Mouse (Mus musculus): ENCODE measurements around the gene Stat5b. TPM values are rescaled to one million over a fixed set of nuclear protein-coding genes. Genes with fewer than 3 reads are reported as not detected.

Stat5b gene
- polyA plus RNA-seq, 2 experiments = 22.1 to 24.4 TPM

DNA sequence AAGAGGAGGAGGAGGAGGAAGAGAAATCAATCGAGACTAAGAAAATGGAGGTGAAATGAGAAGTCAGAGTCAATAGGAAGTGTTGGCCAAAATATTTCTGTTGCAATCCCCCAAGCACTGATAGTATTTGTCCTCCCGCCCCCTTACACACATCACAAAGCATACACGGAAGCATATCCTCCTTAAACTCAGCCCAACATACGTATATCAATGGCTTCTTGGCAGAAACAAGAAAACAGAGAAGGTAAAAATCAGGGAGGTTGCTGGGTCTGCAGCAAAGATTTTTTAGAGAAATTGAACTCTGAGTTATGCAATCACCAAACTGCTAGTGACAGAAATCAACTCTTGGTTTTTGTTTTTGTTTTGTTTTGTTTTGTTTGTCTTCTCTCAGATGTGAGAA is 2.4 kb downstream of the Stat5b start:
- H3K27ac ChIP-seq (replicated peaks; ENCODE audit: low read depth, low read length) = no peak overlapping the region
- no peaks in the 10 kb centered on the region for H3K36me3 ChIP-seq (ENCODE audit: control insufficient read depth, insufficient read depth, low read length)
- H3K4me1 ChIP-seq (ENCODE audit: control insufficient read depth, insufficient read depth, low read length) = 0 out of 2 replicates have a peak, but pooled peaks cover 10% of the 10 kb centered on the region
- H3K9me3 ChIP-seq (ENCODE audit: control insufficient read depth, low read length) = no peaks in the 10 kb centered on the region
- no peak overlapping the region for H3K4me3 ChIP-seq (replicated peaks; ENCODE audit: low read length)
- no peak overlapping the region for H3K4me2 ChIP-seq (replicated peaks; ENCODE audit: low read depth, low read length, severe bottlenecking)
- no peaks in the 10 kb centered on the region for H3K27me3 ChIP-seq (ENCODE audit: control insufficient read depth, insufficient read depth, low read length)
- H3K9ac ChIP-seq (ENCODE audit: low read depth, low read length, severe bottlenecking) = no peak overlapping the region
- ATAC-seq (ENCODE audit: low FRiP score, low read depth) (no peak), DNase-seq (ENCODE audit: low spot score) (no peak)
- WGBS = 75% methylated on average over 4 of the region's 4 CpGs
- no peak for TF ChIP-seq POLR2A (IDR thresholded peaks at IDR 0.05; ENCODE audit: borderline replicate concordance, extremely low read depth, insufficient read depth, insufficient read length)

DNA sequence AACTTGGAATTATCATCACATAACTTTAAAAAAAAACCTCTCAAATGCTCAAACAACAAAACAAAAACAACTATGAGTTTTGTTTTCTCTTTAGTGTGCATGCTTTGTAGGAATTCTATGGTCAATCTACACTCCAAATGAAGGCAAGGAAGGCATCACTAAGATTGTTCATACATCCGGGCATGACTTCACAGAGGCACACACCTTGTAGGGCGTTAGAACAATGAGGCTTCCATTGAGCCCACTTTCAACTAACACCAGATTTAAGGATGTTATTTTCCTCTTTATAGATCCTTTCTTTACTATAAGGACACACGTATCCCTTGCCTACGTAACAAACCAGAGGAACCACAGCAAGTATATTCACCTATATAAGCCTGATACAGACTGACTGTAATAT is 3.0 kb downstream of the Stat5b start:
- 0 out of 2 replicates have a peak, but pooled peaks cover 10% of the 10 kb centered on the region for H3K4me1 ChIP-seq (ENCODE audit: control insufficient read depth, insufficient read depth, low read length)
- no peak overlapping the region for H3K4me3 ChIP-seq (replicated peaks; ENCODE audit: low read length)
- no peak overlapping the region for H3K9ac ChIP-seq (ENCODE audit: low read depth, low read length, severe bottlenecking)
- no peak overlapping the region for H3K27ac ChIP-seq (replicated peaks; ENCODE audit: low read depth, low read length)
- H3K9me3 ChIP-seq (ENCODE audit: control insufficient read depth, low read length) = no peaks in the 10 kb centered on the region
- ATAC-seq (ENCODE audit: low FRiP score, low read depth) (no peak), DNase-seq (ENCODE audit: low spot score) (no peak)
- WGBS = 90% methylated on average over 4 of the region's 4 CpGs
- no peaks in the 10 kb centered on the region for H3K36me3 ChIP-seq (ENCODE audit: control insufficient read depth, insufficient read depth, low read length)
- no peak overlapping the region for H3K4me2 ChIP-seq (replicated peaks; ENCODE audit: low read depth, low read length, severe bottlenecking)
- H3K27me3 ChIP-seq (ENCODE audit: control insufficient read depth, insufficient read depth, low read length) = no peaks in the 10 kb centered on the region
- TF ChIP-seq POLR2A (IDR thresholded peaks at IDR 0.05; ENCODE audit: borderline replicate concordance, extremely low read depth, insufficient read depth, insufficient read length) = no peak

DNA sequence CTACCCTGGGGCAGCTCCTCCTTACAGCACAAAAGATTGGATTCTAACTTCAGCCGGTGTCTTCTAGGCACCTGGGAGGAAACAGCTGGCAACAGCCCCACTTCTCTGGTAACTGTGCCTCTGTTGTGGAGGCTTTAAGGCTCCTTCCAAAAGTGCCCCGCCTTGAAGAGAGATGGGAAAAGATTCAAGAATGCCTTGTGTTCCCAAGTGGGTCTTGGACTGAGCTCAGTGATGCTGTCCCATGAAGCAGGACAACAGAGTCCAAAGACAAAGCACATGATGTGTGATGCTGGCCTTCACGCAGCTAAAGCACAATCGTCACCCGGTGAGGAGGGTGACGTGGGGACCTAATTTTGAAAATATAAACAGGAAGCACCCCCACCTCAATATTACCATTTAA is 4.7 kb downstream of the Stat5b start:
- H3K27ac ChIP-seq (replicated peaks; ENCODE audit: low read depth, low read length) = no peak overlapping the region
- no peak for TF ChIP-seq POLR2A (IDR thresholded peaks at IDR 0.05; ENCODE audit: borderline replicate concordance, extremely low read depth, insufficient read depth, insufficient read length)

DNA sequence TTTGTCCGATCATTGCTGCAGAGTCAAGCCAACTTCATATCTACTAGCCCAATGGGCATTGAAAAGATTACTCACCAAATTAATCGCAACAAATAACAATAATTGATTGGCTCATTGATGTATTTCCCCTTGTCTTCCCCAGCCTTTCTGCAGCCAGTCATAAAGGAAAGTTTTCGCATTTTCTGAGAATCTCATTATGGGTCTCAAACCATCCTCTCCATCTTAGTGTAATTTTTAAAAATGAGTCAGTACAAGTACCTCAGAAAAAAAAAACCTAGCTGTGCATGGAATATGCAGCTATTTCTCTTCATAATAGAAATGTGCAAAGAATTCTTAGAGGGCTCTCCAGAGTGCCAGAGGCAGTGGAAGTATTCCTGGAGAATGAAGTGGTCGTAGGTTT is 6.4 kb downstream of the Stat5b start:
- Histone ChIP-seq H3K4me2 (replicated peaks; ENCODE audit: low read depth, low read length, severe bottlenecking) (no peak overlapping the region), H3K9ac (ENCODE audit: low read depth, low read length, severe bottlenecking) (no peak overlapping the region), H3K36me3 (ENCODE audit: control insufficient read depth, insufficient read depth, low read length) (no peaks in the 10 kb centered on the region), H3K27me3 (ENCODE audit: control insufficient read depth, insufficient read depth, low read length) (no peaks in the 10 kb centered on the region), H3K27ac (replicated peaks; ENCODE audit: low read depth, low read length) (no peak overlapping the region), H3K4me3 (replicated peaks; ENCODE audit: low read length) (no peak overlapping the region), H3K4me1 (ENCODE audit: control insufficient read depth, insufficient read depth, low read length) (0 out of 2 replicates have a peak, but pooled peaks cover 2% of the 10 kb centered on the region), H3K9me3 (ENCODE audit: control insufficient read depth, low read length) (no peaks in the 10 kb centered on the region)
- ATAC-seq (ENCODE audit: low FRiP score, low read depth) (no peak), DNase-seq (ENCODE audit: low spot score) (no peak)
- WGBS = 82% methylated on average over 4 of the region's 4 CpGs
- TF ChIP-seq POLR2A (IDR thresholded peaks at IDR 0.05; ENCODE audit: borderline replicate concordance, extremely low read depth, insufficient read depth, insufficient read length) = no peak

More for the DNA sequence above, 4.7 kb downstream of the Stat5b start:
- H3K27me3 ChIP-seq (ENCODE audit: control insufficient read depth, insufficient read depth, low read length) = no peaks in the 10 kb centered on the region
- no peak overlapping the region for H3K4me2 ChIP-seq (replicated peaks; ENCODE audit: low read depth, low read length, severe bottlenecking)
- H3K9ac ChIP-seq (ENCODE audit: low read depth, low read length, severe bottlenecking) = no peak overlapping the region
- 83% methylated on average over 6 of the region's 6 CpGs for WGBS
- H3K36me3 ChIP-seq (ENCODE audit: control insufficient read depth, insufficient read depth, low read length) = no peaks in the 10 kb centered on the region
- no peak overlapping the region for H3K4me3 ChIP-seq (replicated peaks; ENCODE audit: low read length)
- DNase-seq (ENCODE audit: low spot score) (no peak), ATAC-seq (ENCODE audit: low FRiP score, low read depth) (no peak)
- no peaks in the 10 kb centered on the region for H3K9me3 ChIP-seq (ENCODE audit: control insufficient read depth, low read length)
- H3K4me1 ChIP-seq (ENCODE audit: control insufficient read depth, insufficient read depth, low read length) = 0 out of 2 replicates have a peak, but pooled peaks cover 5% of the 10 kb centered on the region

DNA sequence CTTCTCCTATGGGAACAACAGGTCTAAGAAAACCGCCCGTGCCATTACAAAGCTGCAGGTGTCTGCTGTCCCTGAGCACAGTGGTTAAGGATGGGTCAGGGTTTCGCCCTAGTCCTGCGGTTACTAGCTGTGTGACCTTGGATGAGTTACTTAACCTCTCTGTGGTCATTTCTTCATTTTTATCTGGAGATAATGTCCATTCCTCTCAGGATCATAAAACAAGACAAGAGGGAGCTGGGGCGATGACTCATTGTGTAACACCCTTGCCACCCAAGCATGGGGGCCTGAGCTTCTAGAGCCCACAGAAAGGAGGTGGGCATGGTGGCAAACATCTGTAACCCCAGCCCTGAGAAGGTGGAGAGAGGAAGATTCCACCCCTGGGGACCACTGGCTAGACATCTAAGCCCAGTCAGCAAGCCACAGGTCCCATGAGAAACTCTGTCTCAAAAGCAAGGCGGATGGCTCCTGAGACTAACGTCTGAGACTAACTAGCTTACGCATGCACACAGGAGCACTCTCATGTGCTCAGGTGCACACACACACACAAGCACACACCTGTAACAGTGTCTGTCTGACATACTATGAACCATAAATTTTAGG is 7.4 kb downstream of the Stat5b start:
- ATAC-seq (ENCODE audit: low FRiP score, low read depth) (no peak), DNase-seq (ENCODE audit: low spot score) (no peak)
- H3K9me3 ChIP-seq (ENCODE audit: control insufficient read depth, low read length) = no peaks in the 10 kb centered on the region
- no peak overlapping the region for H3K9ac ChIP-seq (ENCODE audit: low read depth, low read length, severe bottlenecking)
- no peak for TF ChIP-seq POLR2A (IDR thresholded peaks at IDR 0.05; ENCODE audit: borderline replicate concordance, extremely low read depth, insufficient read depth, insufficient read length)
- H3K4me3 ChIP-seq (replicated peaks; ENCODE audit: low read length) = no peak overlapping the region
- H3K4me1 ChIP-seq (ENCODE audit: control insufficient read depth, insufficient read depth, low read length) = no peaks in the 10 kb centered on the region
- no peak overlapping the region for H3K4me2 ChIP-seq (replicated peaks; ENCODE audit: low read depth, low read length, severe bottlenecking)
- H3K36me3 ChIP-seq (ENCODE audit: control insufficient read depth, insufficient read depth, low read length) = no peaks in the 10 kb centered on the region
- H3K27me3 ChIP-seq (ENCODE audit: control insufficient read depth, insufficient read depth, low read length) = no peaks in the 10 kb centered on the region
- H3K27ac ChIP-seq (replicated peaks; ENCODE audit: low read depth, low read length) = no peak overlapping the region
- WGBS = 93% methylated on average over 8 of the region's 8 CpGs
